Mouse (Mus musculus): ENCODE data around the gene Mxra7.

- no peak for TF ChIP-seq CTCF (IDR thresholded peaks at IDR 0.05; ENCODE audit: extremely low read depth, insufficient read depth, low read length)
- no peak for TF ChIP-seq POLR2A (IDR thresholded peaks at IDR 0.05; ENCODE audit: extremely low read depth, insufficient read depth, low read length)
Measured at GRCm38 (mm10) chr11:116868129-116868528, 40.3 kb upstream of the Mxra7 start.
